Mouse (Mus musculus): Measurements from ENCODE around the gene Utp20.
A peak's percentile ranks its signal among the peaks of the same experiment; 100 is the strongest.
"Not testable (repeated sequence)": the region's sequence is repeated elsewhere in the genome, so short reads cannot be mapped to it uniquely, and the experiment has no call there.

The Utp20 gene

GRCm38 (mm10) chr10:88784513-88784931 is 42.1 kb downstream of the Utp20 start:
- no peak for DNase-seq (ENCODE audit: inconsistent age in 2 of 2, low spot score in 1 of 2)

DNA sequence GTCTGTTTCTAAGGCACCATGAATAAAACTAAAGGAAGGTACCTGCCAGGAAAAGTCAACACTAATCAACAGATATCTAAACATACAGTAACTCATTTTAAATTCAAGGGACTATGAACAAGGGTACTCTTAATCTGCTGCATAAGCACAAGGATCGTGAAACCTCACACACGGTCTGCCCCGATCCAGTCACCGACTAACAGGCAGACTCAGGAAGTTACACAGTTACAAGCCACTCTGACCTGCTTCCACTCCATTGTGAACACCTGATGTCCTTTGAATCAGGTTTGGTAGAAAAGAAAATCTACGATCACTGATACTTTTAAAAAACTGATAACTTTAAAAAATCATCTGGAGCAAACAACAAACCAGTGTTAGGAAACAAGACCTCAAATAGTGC is 42.7 kb downstream of the Utp20 start:
- no peak for DNase-seq (ENCODE audit: inconsistent age in 2 of 2, low spot score in 1 of 2)

DNA sequence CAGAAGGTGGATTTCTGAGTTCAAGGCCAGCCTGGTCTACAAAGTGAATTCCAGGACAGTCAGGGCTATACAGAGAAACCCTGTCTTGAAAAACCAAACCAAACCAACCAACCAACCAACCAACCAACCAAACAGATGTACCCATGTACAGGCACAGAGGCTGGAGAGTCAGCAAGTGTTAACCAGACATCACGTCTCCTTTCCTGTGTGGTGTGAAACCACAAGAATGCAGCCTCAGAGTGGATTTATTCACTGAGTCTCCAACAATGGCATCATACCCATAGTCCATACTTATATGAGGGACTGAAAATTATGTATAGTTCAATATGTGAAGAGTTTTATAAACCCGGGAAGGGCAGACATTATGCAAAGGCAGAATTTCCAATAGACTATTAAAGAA is 43.5 kb downstream of the Utp20 start:
- not testable (repeated sequence) for DNase-seq (ENCODE audit: inconsistent age in 2 of 2, low spot score in 1 of 2)

DNA sequence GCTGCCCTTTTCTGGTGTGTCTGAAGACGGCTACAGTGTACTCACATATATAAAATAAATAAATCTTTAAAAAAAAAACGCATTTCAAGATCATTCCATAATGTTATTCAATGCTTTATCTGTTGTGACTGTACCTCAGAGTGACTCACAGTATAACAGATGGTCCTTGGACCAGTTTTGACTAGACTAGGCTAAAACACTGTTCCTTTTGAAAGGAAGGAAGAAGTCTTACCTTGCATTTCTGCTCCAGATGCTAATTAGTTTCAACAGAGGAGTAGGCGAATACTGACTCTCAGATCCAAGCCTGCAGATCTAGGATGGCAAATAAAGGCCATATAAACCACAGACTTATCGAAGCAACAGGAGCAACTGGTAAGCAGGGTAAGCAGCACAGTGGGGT is 45.9 kb downstream of the Utp20 start:
- peak in 1 of 2 experiments; percentile 33 for DNase-seq (ENCODE audit: inconsistent age in 2 of 2, low spot score in 1 of 2)

DNA sequence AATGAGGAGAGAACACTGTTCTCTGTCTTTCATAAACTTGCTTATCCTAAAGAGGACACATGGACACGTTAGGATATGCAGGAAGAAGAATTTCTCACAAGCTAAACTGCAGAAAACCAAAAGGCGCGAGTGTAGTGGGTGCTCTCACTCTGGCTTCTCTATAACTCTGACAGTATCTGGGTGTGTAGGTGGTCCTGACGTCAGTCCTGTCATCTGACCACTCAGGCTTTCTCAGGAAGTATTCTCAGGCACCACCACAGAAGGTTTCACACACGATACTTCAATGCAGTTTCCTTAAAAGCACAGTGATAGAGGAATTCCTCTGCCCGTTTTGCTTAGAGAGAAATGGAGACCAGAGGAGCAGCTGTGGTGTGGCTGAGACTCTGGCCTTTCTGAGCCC is 50.4 kb downstream of the Utp20 start:
- no peak for DNase-seq (ENCODE audit: inconsistent age in 2 of 2, low spot score in 1 of 2)

GRCm38 (mm10) chr10:88772965-88773364 is 53.6 kb downstream of the Utp20 start:
- not testable (repeated sequence) for DNase-seq (ENCODE audit: inconsistent age in 2 of 2, low spot score in 1 of 2)

DNA sequence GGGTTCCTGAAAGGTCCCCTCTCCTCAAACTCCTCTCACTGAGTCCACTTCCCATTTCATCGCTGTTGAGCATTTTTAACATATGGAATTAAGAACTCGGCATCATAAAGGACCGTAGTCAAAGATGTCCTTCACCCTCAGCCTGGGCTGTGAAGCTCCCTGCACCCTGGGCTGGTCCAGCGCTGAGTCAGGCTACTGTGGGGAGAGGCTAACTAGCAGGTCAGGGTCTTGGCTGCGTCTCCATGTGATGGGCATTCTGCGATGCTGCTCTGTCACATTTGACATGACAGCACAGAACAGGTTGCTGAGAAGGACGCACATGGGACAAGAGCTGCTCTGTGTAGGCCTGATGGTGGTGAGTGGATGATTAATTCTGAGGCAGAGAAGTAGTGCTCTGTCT is 56.9 kb downstream of the Utp20 start:
- DNase-seq (ENCODE audit: inconsistent age in 2 of 2, low spot score in 1 of 2) = no peak

DNA sequence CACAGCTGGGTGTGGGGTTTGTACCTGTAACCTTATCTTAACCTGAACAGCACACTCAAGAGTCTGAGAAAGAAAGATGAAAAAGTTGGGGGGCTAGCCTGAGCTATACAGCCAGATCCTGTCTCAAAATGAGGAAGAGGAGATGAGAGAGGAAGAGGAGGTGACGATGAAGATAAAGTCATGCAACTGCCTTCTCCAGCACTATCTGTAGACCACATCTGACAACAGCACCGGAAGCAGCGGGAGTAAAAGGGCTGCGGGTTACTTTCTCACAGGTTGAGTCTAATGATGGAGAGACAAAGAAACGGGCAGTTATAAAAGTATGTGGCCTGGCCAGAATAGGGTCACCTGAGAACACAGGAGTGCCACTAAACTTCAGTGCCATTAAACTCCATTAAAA is 57.6 kb downstream of the Utp20 start:
- no peak for DNase-seq (ENCODE audit: inconsistent age in 2 of 2, low spot score in 1 of 2)

DNA sequence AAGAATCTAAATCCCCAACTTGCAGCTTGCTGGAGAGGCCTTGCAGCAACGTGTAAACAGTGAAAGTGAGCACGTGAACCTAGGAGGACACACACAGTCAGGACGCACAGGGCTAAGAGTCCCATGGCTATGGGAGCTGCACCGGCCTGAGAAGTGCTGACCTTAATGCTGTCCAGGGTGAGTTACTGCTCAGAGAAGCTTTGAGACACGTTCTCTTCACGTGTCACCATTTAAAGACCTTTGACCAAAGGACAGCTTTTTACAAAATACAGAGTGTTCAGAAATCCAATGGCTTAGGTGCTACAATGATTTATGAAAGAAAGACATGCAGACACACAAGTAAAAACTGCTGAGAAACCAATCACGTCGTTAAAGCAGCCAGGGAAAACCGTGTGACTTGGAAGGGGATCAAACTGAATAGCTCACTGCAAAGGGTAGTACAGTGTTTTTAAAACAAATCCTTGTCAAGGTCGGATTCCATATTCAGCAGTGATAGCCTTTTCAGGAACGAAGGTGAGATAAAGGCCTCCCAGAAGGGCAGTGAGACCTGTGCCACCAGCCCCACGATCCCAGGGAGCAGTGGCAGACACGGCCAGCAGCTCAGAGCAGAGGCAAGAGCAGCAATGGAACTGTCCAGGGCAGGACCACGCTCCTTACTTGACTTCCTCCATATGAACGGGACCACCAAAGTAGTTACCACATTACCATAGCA is 61.0 kb downstream of the Utp20 start:
- peak in 1 of 2 experiments; percentile 39 for DNase-seq (ENCODE audit: inconsistent age in 2 of 2, low spot score in 1 of 2)

- DNase-seq (ENCODE audit: inconsistent age in 2 of 2, low spot score in 1 of 2) = no peak
Observed at GRCm38 (mm10) chr10:88761524-88762212, 64.9 kb downstream of the Utp20 start.

DNA sequence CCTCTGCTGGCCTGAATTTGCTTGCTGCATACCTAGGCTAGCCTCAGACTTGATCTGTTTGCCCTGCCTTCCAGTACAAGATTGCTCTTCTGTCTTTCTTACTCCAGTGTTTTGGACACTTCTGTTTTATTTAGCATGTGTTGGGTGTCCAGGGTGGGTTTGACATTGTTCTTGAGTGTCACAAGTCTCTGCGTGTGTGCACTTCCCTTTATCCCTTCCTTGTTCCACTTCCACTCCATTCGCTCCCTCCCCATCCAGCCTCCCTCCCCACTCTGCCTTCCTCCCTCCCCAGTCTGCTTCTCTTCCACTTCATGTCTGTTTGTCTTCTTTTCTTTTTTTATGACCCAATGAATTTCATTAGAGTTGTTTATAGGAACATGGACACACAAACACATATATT is 85.2 kb downstream of the Utp20 start:
- DNase-seq (ENCODE audit: inconsistent age in 2 of 2, low spot score in 1 of 2) = no peak

DNA sequence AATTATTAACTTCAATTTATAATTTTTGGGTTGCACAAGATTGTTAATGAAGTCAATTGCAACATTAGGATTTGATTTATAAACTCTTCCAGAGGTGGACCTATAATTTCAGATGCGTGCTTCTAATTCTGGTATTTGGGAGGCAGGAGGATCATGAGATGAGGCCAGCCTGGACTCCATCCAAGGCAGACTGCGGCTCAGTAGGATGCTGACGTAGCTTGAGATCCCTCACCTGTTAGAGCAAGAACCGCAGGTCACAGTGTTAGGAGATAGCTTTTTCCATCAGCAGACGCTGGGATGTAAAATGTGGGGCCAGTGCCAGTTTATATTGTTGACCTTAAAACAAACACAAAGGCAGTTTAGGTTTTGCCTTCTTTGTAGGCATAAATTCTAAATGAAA is 85.8 kb downstream of the Utp20 start:
- DNase-seq (ENCODE audit: inconsistent age in 2 of 2, low spot score in 1 of 2) = no peak

GRCm38 (mm10) chr10:88739818-88740217 is 86.8 kb downstream of the Utp20 start:
- DNase-seq (ENCODE audit: inconsistent age in 2 of 2, low spot score in 1 of 2) = no peak

GRCm38 (mm10) chr10:88739074-88739473 is 87.5 kb downstream of the Utp20 start:
- DNase-seq (ENCODE audit: inconsistent age in 2 of 2, low spot score in 1 of 2) = not testable (repeated sequence)

DNA sequence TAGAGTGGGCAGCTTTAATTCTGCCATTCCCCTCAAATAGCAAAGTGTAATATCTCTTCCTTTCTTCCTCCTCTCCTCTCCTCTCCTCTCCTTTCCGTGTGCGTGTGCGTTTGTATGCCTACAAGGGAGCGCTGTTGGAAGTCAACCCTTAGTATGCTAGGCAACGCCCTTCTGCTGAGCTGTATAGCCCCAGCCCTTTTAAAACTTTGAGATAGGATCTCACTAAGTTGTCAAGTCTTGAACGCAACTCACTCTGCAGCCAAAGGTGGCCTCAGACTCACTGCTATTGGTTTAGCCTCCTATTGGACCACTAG is 94.3 kb downstream of the Utp20 start:
- DNase-seq (ENCODE audit: inconsistent age in 2 of 2, low spot score in 1 of 2) = peak in 1 of 2 experiments; percentile 35

- no peak for DNase-seq (ENCODE audit: inconsistent age in 2 of 2, low spot score in 1 of 2)
Observed at GRCm38 (mm10) chr10:88731496-88732308, 94.9 kb downstream of the Utp20 start.

- DNase-seq (ENCODE audit: inconsistent age in 2 of 2, low spot score in 1 of 2) = peak; percentile 94 to 98
Observed at GRCm38 (mm10) chr10:88730571-88731495, 95.8 kb downstream of the Utp20 start, which contains the start of gene Arl1. Gene Arl1, plus strand, starts transcription at chr10:88730858.

GRCm38 (mm10) chr10:88728166-88728565 is 98.4 kb downstream of the Utp20 start:
- DNase-seq (ENCODE audit: inconsistent age in 2 of 2, low spot score in 1 of 2) = peak in 1 of 2 experiments; percentile 48

- peak in 1 of 2 experiments; percentile 63 for DNase-seq (ENCODE audit: inconsistent age in 2 of 2, low spot score in 1 of 2)
Observed at GRCm38 (mm10) chr10:88727128-88727527, 99.5 kb downstream of the Utp20 start.

- DNase-seq (ENCODE audit: inconsistent age in 2 of 2, low spot score in 1 of 2) = peak; percentile 31 to 70
Observed at GRCm38 (mm10) chr10:88725343-88725742, 101.3 kb downstream of the Utp20 start.

DNA sequence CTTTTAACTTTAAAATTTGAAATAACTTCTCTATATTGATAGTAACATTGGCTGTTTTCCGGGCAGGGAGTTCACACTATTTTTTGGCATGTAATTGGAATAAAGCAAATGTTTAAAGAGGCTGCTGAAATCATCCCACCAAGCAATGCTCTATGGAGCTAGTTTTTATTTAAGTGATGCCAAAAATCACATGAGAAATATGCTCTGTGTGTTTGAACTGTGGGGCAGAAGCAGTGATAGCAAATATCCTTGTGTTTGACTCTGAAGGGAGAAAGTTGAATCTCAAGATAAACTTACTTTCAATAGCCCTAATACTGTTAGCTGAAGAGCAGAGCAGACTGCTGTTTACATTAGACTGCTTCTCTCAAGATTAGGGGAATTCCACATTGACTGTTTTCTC is 107.0 kb downstream of the Utp20 start:
- DNase-seq (ENCODE audit: inconsistent age in 2 of 2, low spot score in 1 of 2) = no peak

All from adrenal gland, adult (tissue).